ENCODE assay signal across 18 mouse cellular contexts in the genomic region with DNA sequence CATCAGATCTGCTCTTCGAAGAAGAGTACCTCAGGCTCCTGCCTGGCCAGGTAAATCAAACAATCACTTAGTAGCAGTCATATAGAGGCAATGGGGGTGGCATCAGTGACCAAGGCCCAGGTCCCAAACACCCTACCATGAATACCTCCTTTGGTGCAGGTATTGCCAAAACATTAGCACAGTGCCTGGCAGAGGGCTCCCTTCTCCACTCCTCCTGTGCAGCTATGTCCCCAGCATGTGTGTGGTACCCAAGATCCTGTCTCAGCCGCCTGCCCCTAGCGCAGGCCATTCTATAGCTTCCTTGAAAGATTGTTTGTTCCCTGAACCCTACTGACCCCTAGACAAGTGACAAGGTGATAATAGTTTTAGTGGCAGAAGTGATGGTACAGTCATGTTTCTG. TPM values are rescaled to one million over a fixed set of nuclear protein-coding genes. Genes with fewer than 3 reads are reported as not detected.
DNase-seq lines count a peak whose midpoint lies in the region; ATAC-seq and TF ChIP-seq lines count a peak whose summit lies in the region.
"Had no signal": no experiment of that assay in that cellular context is flagged by ENCODE, and none has a peak within 500 bp of the region (broad histone marks: within the 10 kb centered on the region; RNA-seq: fewer than 3 reads in every experiment).

No protein-coding gene starts in this region.

- H3K36me3 ChIP-seq in hindbrain, embryonic 13.5 days: peaks cover 10% of the 10 kb centered on the region; the same call in 1 of the 2 replicates
- H3K36me3 ChIP-seq in hindbrain, embryonic 11.5 days (ENCODE audit: control insufficient read depth, insufficient read depth, low read length): no peaks in the 10 kb centered on the region
- peaks cover 3% of the 10 kb centered on the region; the same call in 1 of the 2 replicates for H3K36me3 ChIP-seq in midbrain, embryonic 13.5 days
- no peaks in the 10 kb centered on the region for H3K36me3 ChIP-seq in midbrain, embryonic 10.5 days
- H3K36me3 ChIP-seq in hindbrain, postnatal 0 days (ENCODE audit: insufficient read depth, low read length): 0 out of 2 replicates have a peak, but pooled peaks cover 4% of the 10 kb centered on the region
- H3K36me3 ChIP-seq: embryonic facial prominence, embryonic 15.5 days; forebrain, embryonic 10.5 days; G1E had no signal

- TF ChIP-seq CTCF in hindbrain, postnatal 0 days (IDR thresholded peaks at IDR 0.05; ENCODE audit: low read depth): no peak
- TF ChIP-seq CTCF in olfactory bulb, adult 2 months (IDR thresholded peaks at IDR 0.05; ENCODE audit: insufficient read depth, low read depth, low read length): no peak

- H3K4me1 ChIP-seq in hindbrain, embryonic 13.5 days (replicated peaks): peaks cover 50% of the 10 kb centered on the region
- H3K4me1 ChIP-seq in hindbrain, embryonic 11.5 days (replicated peaks; ENCODE audit: control insufficient read depth, insufficient read depth, low read length): peaks cover 3% of the 10 kb centered on the region
- H3K4me1 ChIP-seq in midbrain, embryonic 13.5 days (replicated peaks): peaks cover 39% of the 10 kb centered on the region
- peaks cover 36% of the 10 kb centered on the region for H3K4me1 ChIP-seq in midbrain, embryonic 10.5 days
- H3K4me1 ChIP-seq in hindbrain, postnatal 0 days (ENCODE audit: insufficient read depth, low read length): peaks cover 46% of the 10 kb centered on the region
- peaks cover 20% of the 10 kb centered on the region for H3K4me1 ChIP-seq in olfactory bulb, adult 2 months (ENCODE audit: control insufficient read depth, insufficient read depth, low read length)

- no peak for DNase-seq in hindbrain, embryonic 11.5 days (ENCODE audit: low spot score)
- no peak for DNase-seq in midbrain, embryonic 10.5 days (ENCODE audit: low spot score)
- DNase-seq in hindbrain, postnatal 0 days (ENCODE audit: low spot score): no peak
- no peak for DNase-seq in embryo, embryonic 11 days
- DNase-seq: gastrocnemius, postnatal 36 days; kidney, adult 9 months; kidney, postnatal 4 days; lung, adult 2 months; thymus, postnatal 36 days had no signal

- H3K27ac ChIP-seq in hindbrain, embryonic 13.5 days: no peak overlapping the region
- H3K27ac ChIP-seq in hindbrain, embryonic 11.5 days (ENCODE audit: low read depth, low read length): no peak overlapping the region
- H3K27ac ChIP-seq in midbrain, embryonic 13.5 days: no peak overlapping the region
- no peak overlapping the region for H3K27ac ChIP-seq in midbrain, embryonic 10.5 days (replicated peaks)
- H3K27ac ChIP-seq in hindbrain, postnatal 0 days: no peak overlapping the region
- H3K27ac ChIP-seq in olfactory bulb, adult 2 months (ENCODE audit: insufficient read depth, low read depth, low read length): 0 out of 2 replicates have a peak overlapping the region, but pooled peaks have one; percentile 63
- H3K27ac ChIP-seq: embryonic facial prominence, embryonic 15.5 days; forebrain, embryonic 10.5 days had no signal

- no peak for ATAC-seq in hindbrain, embryonic 13.5 days (ENCODE audit: low FRiP score)
- ATAC-seq in hindbrain, embryonic 11.5 days (ENCODE audit: low FRiP score): no peak
- no peak for ATAC-seq in midbrain, embryonic 13.5 days
- no peak for ATAC-seq in hindbrain, postnatal 0 days
- ATAC-seq: CD4-positive, CD25-positive, alpha-beta regulatory T cell, adult 4 months; inflammation-experienced regulatory T-cells, adult 6 months had no signal

- peak overlapping the region; percentile 88; the same call in 1 of the 2 replicates for H3K9ac ChIP-seq in hindbrain, embryonic 13.5 days
- H3K9ac ChIP-seq in hindbrain, embryonic 11.5 days (ENCODE audit: low read depth, low read length): no peak overlapping the region
- peak overlapping the region; percentile 85 for H3K9ac ChIP-seq in midbrain, embryonic 13.5 days (replicated peaks)
- H3K9ac ChIP-seq in hindbrain, postnatal 0 days (replicated peaks; ENCODE audit: low read length): peak overlapping the region; percentile 81
- H3K9ac ChIP-seq: embryonic facial prominence, embryonic 15.5 days had no signal

- peaks cover 32% of the 10 kb centered on the region for H3K27me3 ChIP-seq in hindbrain, embryonic 13.5 days
- H3K27me3 ChIP-seq in hindbrain, embryonic 11.5 days (ENCODE audit: control insufficient read depth, insufficient read depth, low read length): peaks cover 24% of the 10 kb centered on the region
- peaks cover 31% of the 10 kb centered on the region for H3K27me3 ChIP-seq in midbrain, embryonic 13.5 days
- H3K27me3 ChIP-seq in midbrain, embryonic 10.5 days (ENCODE audit: low read depth, poor library complexity, severe bottlenecking): peaks cover 59% of the 10 kb centered on the region
- no peaks in the 10 kb centered on the region for H3K27me3 ChIP-seq in hindbrain, postnatal 0 days (ENCODE audit: insufficient read depth, low read length)

- H3K4me3 ChIP-seq in hindbrain, embryonic 13.5 days: peak overlapping the region; percentile 76
- H3K4me3 ChIP-seq in hindbrain, embryonic 11.5 days (ENCODE audit: low read depth, low read length): no peak overlapping the region
- peak overlapping the region; percentile 80 for H3K4me3 ChIP-seq in midbrain, embryonic 13.5 days (replicated peaks)
- no peak overlapping the region for H3K4me3 ChIP-seq in midbrain, embryonic 10.5 days
- 0 out of 2 replicates have a peak overlapping the region, but pooled peaks have one; percentile 78 for H3K4me3 ChIP-seq in hindbrain, postnatal 0 days (ENCODE audit: low read length)
- no peak overlapping the region for H3K4me3 ChIP-seq in olfactory bulb, adult 2 months (ENCODE audit: insufficient read depth, low read depth, low read length)

- no peak for TF ChIP-seq POLR2A in olfactory bulb, adult 2 months (IDR thresholded peaks at IDR 0.05; ENCODE audit: insufficient read depth, low read depth, low read length)

- peak overlapping the region; percentile 88 for H3K4me2 ChIP-seq in hindbrain, embryonic 13.5 days
- no peak overlapping the region for H3K4me2 ChIP-seq in hindbrain, embryonic 11.5 days (replicated peaks; ENCODE audit: low read depth, low read length)
- H3K4me2 ChIP-seq in midbrain, embryonic 13.5 days (replicated peaks): peak overlapping the region; percentile 94
- peak overlapping the region; percentile 84 for H3K4me2 ChIP-seq in hindbrain, postnatal 0 days (ENCODE audit: low read depth, low read length)

- no peaks in the 10 kb centered on the region for H3K9me3 ChIP-seq in hindbrain, embryonic 13.5 days
- H3K9me3 ChIP-seq in hindbrain, embryonic 11.5 days (ENCODE audit: control insufficient read depth, low read length): no peaks in the 10 kb centered on the region
- H3K9me3 ChIP-seq in midbrain, embryonic 13.5 days: no peaks in the 10 kb centered on the region
- H3K9me3 ChIP-seq in midbrain, embryonic 10.5 days (replicated peaks): no peaks in the 10 kb centered on the region
- no peaks in the 10 kb centered on the region for H3K9me3 ChIP-seq in hindbrain, postnatal 0 days (ENCODE audit: low read length)
- H3K9me3 ChIP-seq: embryonic facial prominence, embryonic 15.5 days; forebrain, embryonic 10.5 days had no signal

- WGBS in hindbrain, embryonic 13.5 days: 80% methylated on average over 3 of the region's 3 CpGs
- 81% methylated on average over 3 of the region's 3 CpGs for WGBS in hindbrain, embryonic 11.5 days
- 95% methylated on average over 3 of the region's 3 CpGs for WGBS in midbrain, embryonic 13.5 days
- WGBS in midbrain, embryonic 10.5 days: 90% methylated on average over 3 of the region's 3 CpGs
- WGBS in hindbrain, postnatal 0 days: 87% methylated on average over 3 of the region's 3 CpGs
- 89% methylated on average over 3 of the region's 3 CpGs for WGBS in olfactory bulb, adult 2 months

RNA-seq across cellular contexts. Expression of a gene that starts 2.5 kb away (rescaled TPM):
- 1.2 and 1.3 TPM in 2 replicates for polyA plus RNA-seq in hindbrain, embryonic 13.5 days (2015; fragmentation: Nextera tagmentation; extraction: Ambion mirVana)
- 0.21 and 0.32 TPM in 2 replicates for polyA plus RNA-seq in hindbrain, embryonic 11.5 days (2014; fragmentation: Nextera tagmentation; extraction: Ambion mirVana)
- 1.1 and 1.2 TPM in 2 replicates for polyA plus RNA-seq in midbrain, embryonic 13.5 days (2015; fragmentation: Nextera tagmentation; extraction: Ambion mirVana)
- 0.10 and 0.11 TPM in 2 replicates for polyA plus RNA-seq in midbrain, embryonic 10.5 days (2016; fragmentation: Nextera tagmentation; extraction: Ambion mirVana)
- 15.5 and 17.2 TPM in 2 replicates for total RNA-seq in hindbrain, postnatal 0 days (2014; rRNA removed)
- polyA plus RNA-seq in hindbrain, postnatal 0 days (2015; fragmentation: Nextera tagmentation; extraction: Ambion mirVana): 1.8 and 2.1 TPM in 2 replicates
- polyA plus RNA-seq in olfactory bulb, adult 2 months (2012; ENCODE audit: insufficient read depth, insufficient read length, low replicate concordance, missing spikeins): 46.9 and 149 TPM in 2 replicates
- polyA plus RNA-seq: forebrain, embryonic 10.5 days; G1E; testis, adult 2 months had no signal

Comparison
In these comparisons a context has a peak if more than half of its experiments do, and no peak if none do; other contexts are left out.
1. H3K4me3 ChIP-seq: peak in hindbrain, embryonic 13.5 days (single experiment), midbrain, embryonic 13.5 days (single experiment) and hindbrain, postnatal 0 days (single experiment); none in hindbrain, embryonic 11.5 days (single experiment), midbrain, embryonic 10.5 days (single experiment) and olfactory bulb, adult 2 months (single experiment).
2. RNA of a gene that starts 2.5 kb away (polyA plus RNA-seq): 46.9 to 149 TPM in olfactory bulb, adult 2 months; 1.8 to 2.1 TPM in hindbrain, postnatal 0 days, 1.2 to 1.3 TPM in hindbrain, embryonic 13.5 days, 1.1 to 1.2 TPM in midbrain, embryonic 13.5 days, 0.21 to 0.32 TPM in hindbrain, embryonic 11.5 days and 0.10 to 0.11 TPM in midbrain, embryonic 10.5 days; every median in the first group is over 10 times any median in the second.